Mouse (Mus musculus) intestine, embryonic 16.5 days (tissue): Measurements from ENCODE around the gene AC131692.1. TPM values are rescaled to one million over a fixed set of nuclear protein-coding genes. Genes with fewer than 3 reads are reported as not detected.

Source experiments
- ATAC-seq: fragments of 200-750 bp; cut with Nextera tagmentation; 2 replicates; pipeline ENCODE4 v1.8.0; 2017; ENCODE audit warnings: moderate TSS enrichment, moderate library complexity
- H3K27ac ChIP-seq: fragments of 300-500 bp; sonication (generic); 2 replicates; pipeline ENCODE4 v1.5.1; 2014; ENCODE audit warnings: mild to moderate bottlenecking, low read length
- H3K27me3 ChIP-seq: fragments of 300-500 bp; sonication (generic); replicated peaks from 2 replicates; pipeline ENCODE4 v1.6.1; 2014; ENCODE audit warnings: low read length, control low read depth, mixed read lengths; ENCODE audit not compliant: control insufficient read depth, insufficient read depth
- H3K36me3 ChIP-seq: fragments of 300-500 bp; sonication (generic); 2 replicates; pipeline ENCODE4 v1.6.1; 2014; ENCODE audit warnings: low read length, control low read depth; ENCODE audit not compliant: control insufficient read depth, insufficient read depth
- H3K4me1 ChIP-seq: fragments of 300-500 bp; sonication (generic); 2 replicates; pipeline ENCODE4 v1.6.1; 2014; ENCODE audit warnings: low read length, control low read depth, mixed read lengths; ENCODE audit not compliant: control insufficient read depth, insufficient read depth
- H3K4me2 ChIP-seq: fragments of 300-500 bp; sonication (generic); 2 replicates; pipeline ENCODE4 v1.6.1; 2014; ENCODE audit warnings: low read depth, low read length, control low read depth
- H3K4me3 ChIP-seq: fragments of 300-500 bp; sonication (generic); 2 replicates; pipeline ENCODE4 v1.5.1; 2014; ENCODE audit warnings: mild to moderate bottlenecking, low read length
- H3K9ac ChIP-seq: fragments of 300-500 bp; sonication (generic); 2 replicates; pipeline ENCODE4 v1.6.1; 2014; ENCODE audit warnings: low read depth, low read length
- H3K9me3 ChIP-seq: fragments of 300-500 bp; sonication (generic); 2 replicates; pipeline ENCODE4 v1.6.1; 2016; ENCODE audit warnings: low read length, control low read depth; ENCODE audit not compliant: control insufficient read depth
- WGBS: fragments of 180-500 bp; shearing (Covaris S2); extraction: QIAGEN DNeasy Blood & Tissue Kit; methylation state at CpG from one replicate; pipeline ENCODE4 v1.1.7; 2014; 5-methylcytosine and 5-hydroxymethylcytosine counted together
- polyA plus RNA-seq: library from polyadenylated mRNA; unstranded; fragments of >200 nt; fragmentation: Nextera tagmentation; extraction: Ambion mirVana; gene quantifications from 2 replicates; pipeline ENCODE4 v1.2.1, GENCODE M21; 2015

The AC131692.1 gene
- polyA plus RNA-seq, 1 experiment from 2014 or later: 0.28 TPM

DNA sequence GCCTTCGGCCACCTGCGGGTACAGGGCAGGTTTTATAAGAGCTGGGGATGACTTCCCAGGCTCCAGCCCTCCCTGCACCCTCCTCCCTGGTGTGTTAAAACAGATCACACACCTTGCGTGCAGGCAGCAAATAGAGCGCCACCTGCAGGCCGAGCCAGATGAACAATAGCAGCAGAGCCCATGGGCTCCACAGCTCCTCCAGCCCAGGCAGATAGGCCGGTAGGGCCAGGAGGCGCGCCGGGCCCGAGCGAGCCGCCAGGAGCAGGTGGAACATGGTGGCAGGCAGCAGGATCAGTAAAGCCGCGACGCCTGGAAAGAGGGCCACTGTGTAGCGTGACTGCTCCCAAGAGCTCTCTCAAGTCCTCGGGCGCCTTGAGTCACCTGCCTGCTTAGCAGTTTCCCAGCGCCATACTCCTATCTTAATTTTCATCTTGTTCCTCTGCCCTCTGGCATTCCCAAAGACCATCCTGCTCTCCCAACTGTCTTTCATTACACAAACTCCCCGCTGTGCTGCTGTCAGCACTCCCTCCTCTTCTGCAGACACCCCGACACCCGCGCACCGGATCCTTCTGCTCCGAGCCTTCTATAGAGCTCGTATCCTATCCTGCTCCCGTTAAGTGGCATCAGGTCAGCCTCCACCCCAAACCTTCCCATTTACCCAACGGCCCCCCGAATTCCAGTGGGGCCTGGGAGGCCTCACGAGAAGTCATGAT is 27.1 kb upstream of the AC131692.1 start:
- Histone ChIP-seq H3K9me3 (no peaks in the 10 kb centered on the region), H3K9ac (peak overlapping the region; percentile 75), H3K4me3 (peak overlapping the region; percentile 64), H3K27ac (peak overlapping the region; percentile 86), H3K4me2 (peak overlapping the region; percentile 94), H3K4me1 (peaks cover 28% of the 10 kb centered on the region), H3K27me3 (no peaks in the 10 kb centered on the region), H3K36me3 (peaks cover 9% of the 10 kb centered on the region; the same call in 1 of the 2 replicates)
- peak; percentile 68 for ATAC-seq
- under 1% methylated on average over 30 of the region's 30 CpGs for WGBS

DNA sequence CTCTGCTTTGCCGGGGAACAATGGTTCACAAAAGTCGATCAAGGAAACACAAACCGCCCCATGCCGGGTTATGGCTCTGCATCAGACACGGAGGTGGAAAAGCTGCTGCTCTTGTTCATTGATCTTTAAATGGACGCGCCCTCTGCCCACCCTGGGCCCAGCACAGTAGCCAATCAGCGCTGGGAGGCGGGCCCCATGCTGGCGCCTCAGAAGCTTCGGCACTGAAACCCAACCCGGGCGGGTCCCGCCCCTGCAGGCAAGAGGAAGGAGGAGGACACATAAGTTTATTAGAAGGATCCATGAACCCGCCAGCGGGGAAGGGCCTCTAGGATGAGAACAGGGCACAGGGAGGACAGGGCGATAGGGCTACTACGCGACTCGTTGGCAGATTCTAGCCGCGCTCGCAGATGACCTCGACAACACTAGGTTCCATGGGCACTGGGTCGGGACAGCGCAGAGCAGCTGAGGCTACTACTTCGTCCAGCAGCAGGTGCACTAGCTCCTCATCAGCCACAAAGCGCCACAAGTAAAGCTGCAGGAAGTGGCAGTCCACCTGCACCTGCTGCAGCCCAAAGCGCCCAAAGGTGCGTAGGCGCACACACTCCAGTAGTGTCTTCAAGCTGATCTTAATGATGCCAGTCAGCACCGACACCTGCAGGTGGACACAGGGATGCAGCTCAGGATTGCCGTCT is 26.3 kb upstream of the AC131692.1 start, which contains the start of gene Tm7sf2:
Gene Tm7sf2, minus strand, starts transcription at position 650 of the 692 bp plus-strand sequence.
- peak; percentile 95 for ATAC-seq
- Histone ChIP-seq H3K9me3 (no peaks in the 10 kb centered on the region), H3K27me3 (no peaks in the 10 kb centered on the region), H3K4me2 (peak within 1 kb of the TSS; percentile 94), H3K4me3 (peak within 1 kb of the TSS; percentile 64), H3K9ac (peak within 1 kb of the TSS; percentile 75), H3K36me3 (peaks cover 12% of the 10 kb centered on the region; the same call in 1 of the 2 replicates), H3K4me1 (peaks cover 21% of the 10 kb centered on the region), H3K27ac (peak within 1 kb of the TSS; percentile 88)
- WGBS: 8% methylated on average over 33 of the region's 33 CpGs

DNA sequence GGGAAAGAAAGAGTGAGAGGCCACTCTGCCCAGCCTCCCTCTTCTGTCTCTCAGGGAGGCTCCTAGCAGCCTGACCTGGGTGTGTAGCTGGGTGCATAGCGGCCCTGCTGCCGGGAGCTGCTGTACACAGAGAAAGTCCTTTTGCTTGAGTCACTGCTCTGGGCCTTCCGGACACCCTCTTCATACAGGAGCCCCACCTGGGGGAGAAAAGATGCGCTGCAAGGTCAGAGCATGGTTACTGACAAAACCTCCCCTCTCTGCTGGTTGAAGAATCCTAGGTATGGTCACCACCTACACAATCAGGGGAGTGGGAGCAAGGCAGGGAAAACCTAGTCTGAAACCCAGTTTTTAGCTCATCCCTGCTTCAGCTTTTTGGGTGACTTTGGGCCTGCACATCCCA is 25.3 kb upstream of the AC131692.1 start:
- H3K4me1 ChIP-seq: peaks cover 19% of the 10 kb centered on the region
- no peaks in the 10 kb centered on the region for H3K9me3 ChIP-seq
- no peak for ATAC-seq
- H3K27me3 ChIP-seq: no peaks in the 10 kb centered on the region
- H3K27ac ChIP-seq: no peak overlapping the region
- 58% methylated on average over 4 of the region's 4 CpGs for WGBS
- no peak overlapping the region for H3K4me3 ChIP-seq
- no peak overlapping the region for H3K9ac ChIP-seq
- no peak overlapping the region for H3K4me2 ChIP-seq
- H3K36me3 ChIP-seq: peaks cover 15% of the 10 kb centered on the region; the same call in 1 of the 2 replicates

- no peaks in the 10 kb centered on the region for H3K9me3 ChIP-seq
- ATAC-seq: no peak
- no peak overlapping the region for H3K4me3 ChIP-seq
- H3K9ac ChIP-seq: no peak overlapping the region
- H3K4me1 ChIP-seq: peaks cover 19% of the 10 kb centered on the region
- no peak overlapping the region for H3K27ac ChIP-seq
- no peaks in the 10 kb centered on the region for H3K27me3 ChIP-seq
- 90% methylated on average over 10 of the region's 10 CpGs for WGBS
- H3K36me3 ChIP-seq: peaks cover 15% of the 10 kb centered on the region; the same call in 1 of the 2 replicates
- H3K4me2 ChIP-seq: no peak overlapping the region
Measured at GRCm38 (mm10) chr19:6069851-6070250, 24.4 kb upstream of the AC131692.1 start.

GRCm38 (mm10) chr19:6070571-6071250 is 23.5 kb upstream of the AC131692.1 start:
- no peak for ATAC-seq
- 89% methylated on average over 31 of the region's 31 CpGs for WGBS
- Histone ChIP-seq H3K27me3 (no peaks in the 10 kb centered on the region), H3K4me1 (peaks cover 19% of the 10 kb centered on the region), H3K4me2 (no peak overlapping the region), H3K4me3 (no peak overlapping the region), H3K9ac (no peak overlapping the region), H3K27ac (no peak overlapping the region), H3K36me3 (peaks cover 15% of the 10 kb centered on the region; the same call in 1 of the 2 replicates), H3K9me3 (no peaks in the 10 kb centered on the region)

- H3K27ac ChIP-seq: no peak overlapping the region
- no peak for ATAC-seq
- H3K27me3 ChIP-seq: no peaks in the 10 kb centered on the region
- no peaks in the 10 kb centered on the region for H3K9me3 ChIP-seq
- no peak overlapping the region for H3K4me3 ChIP-seq
- no peak overlapping the region for H3K4me2 ChIP-seq
- H3K9ac ChIP-seq: no peak overlapping the region
- peaks cover 15% of the 10 kb centered on the region; the same call in 1 of the 2 replicates for H3K36me3 ChIP-seq
- WGBS: 92% methylated on average over 19 of the region's 19 CpGs
- H3K4me1 ChIP-seq: peaks cover 22% of the 10 kb centered on the region
Measured at GRCm38 (mm10) chr19:6071261-6071660, 23.0 kb upstream of the AC131692.1 start.

- WGBS: 89% methylated on average over 5 of the region's 5 CpGs
- no peak overlapping the region for H3K4me2 ChIP-seq
- ATAC-seq: no peak
Measured at GRCm38 (mm10) chr19:6073889-6074288, 20.3 kb upstream of the AC131692.1 start.

GRCm38 (mm10) chr19:6076564-6077393 is 17.4 kb upstream of the AC131692.1 start, which contains the start of gene Vps51:
Gene Vps51 (minus strand): TSS chr19:6077231.
- Histone ChIP-seq H3K27ac (peak within 1 kb of the TSS; percentile 88), H3K4me1 (peaks cover 7% of the 10 kb centered on the region), H3K36me3 (peaks cover 8% of the 10 kb centered on the region), H3K27me3 (no peaks in the 10 kb centered on the region), H3K9ac (peak within 1 kb of the TSS; percentile 93), H3K9me3 (no peaks in the 10 kb centered on the region), H3K4me3 (peak within 1 kb of the TSS; percentile 93), H3K4me2 (peak within 1 kb of the TSS; percentile 75)
- under 1% methylated on average over 33 of the region's 33 CpGs for WGBS
- peak; percentile 94 for ATAC-seq

More at GRCm38 (mm10) chr19:6073889-6074288, 20.3 kb upstream of the AC131692.1 start:
- Histone ChIP-seq H3K27ac (no peak overlapping the region), H3K9ac (no peak overlapping the region), H3K4me1 (peaks cover 7% of the 10 kb centered on the region), H3K9me3 (no peaks in the 10 kb centered on the region), H3K27me3 (no peaks in the 10 kb centered on the region), H3K4me3 (no peak overlapping the region), H3K36me3 (peaks cover 15% of the 10 kb centered on the region; the same call in 1 of the 2 replicates)
